Mouse (Mus musculus) intestine, postnatal 0 days (tissue): ENCODE measurements at regions not wholly inside any gene's neighbourhood (a gene's known extent, or its start where the extent isn't known, plus 50 kb on each side); places are given as distances from the start of the nearest gene placed in this dataset.

Experiments
- ATAC-seq: fragments of 200-750 bp; cut with Nextera tagmentation; 2 replicates; pipeline ENCODE4 v1.8.0; 2017; ENCODE audit warnings: mild to moderate bottlenecking, moderate TSS enrichment, moderate library complexity
- H3K27ac ChIP-seq: fragments of 300-500 bp; sonication (generic); 2 replicates; pipeline ENCODE4 v1.5.1; 2014; ENCODE audit warnings: mild to moderate bottlenecking, low read depth, low read length, moderate library complexity
- H3K27me3 ChIP-seq: fragments of 300-500 bp; sonication (generic); replicated peaks from 2 replicates; pipeline ENCODE4 v1.6.1; 2014; ENCODE audit warnings: low read length, mixed read lengths; ENCODE audit not compliant: control insufficient read depth, insufficient read depth
- H3K36me3 ChIP-seq: fragments of 300-500 bp; sonication (generic); 2 replicates; pipeline ENCODE4 v1.6.1; 2014; ENCODE audit warnings: mild to moderate bottlenecking, moderate library complexity; ENCODE audit not compliant: control insufficient read depth, insufficient read depth
- H3K4me1 ChIP-seq: fragments of 300-500 bp; sonication (generic); replicated peaks from 2 replicates; pipeline ENCODE4 v1.6.1; 2014; ENCODE audit warnings: antibody characterized with exemption, low read length, mixed read lengths; ENCODE audit not compliant: control insufficient read depth, insufficient read depth
- H3K4me2 ChIP-seq: fragments of 300-500 bp; sonication (generic); replicated peaks from 2 replicates; pipeline ENCODE4 v1.6.1; 2014; ENCODE audit warnings: low read depth, mild to moderate bottlenecking, moderate library complexity
- H3K4me3 ChIP-seq: fragments of 300-500 bp; sonication (generic); 2 replicates; pipeline ENCODE4 v1.5.1; 2014; ENCODE audit warnings: low read depth, low read length
- H3K9ac ChIP-seq: fragments of 300-500 bp; sonication (generic); 2 replicates; pipeline ENCODE4 v1.6.1; 2014; ENCODE audit warnings: mild to moderate bottlenecking, low read depth, low read length
- H3K9me3 ChIP-seq: fragments of 300-500 bp; sonication (generic); 2 replicates; pipeline ENCODE4 v1.6.1; 2016; ENCODE audit warnings: mixed run types; ENCODE audit not compliant: control insufficient read depth
- CTCF ChIP-seq: sonication (generic); IDR thresholded peaks from 2 replicates; pipeline ENCODE4 v1.5.1; 2016; ENCODE audit warnings: low read depth, mild to moderate bottlenecking, control low read depth, antibody characterized with exemption, moderate library complexity
- WGBS: fragments of 180-500 bp; shearing (Covaris S2); extraction: QIAGEN DNeasy Blood & Tissue Kit; methylation state at CpG from one replicate; pipeline ENCODE4 v1.1.7; 2014; 5-methylcytosine and 5-hydroxymethylcytosine counted together

DNA sequence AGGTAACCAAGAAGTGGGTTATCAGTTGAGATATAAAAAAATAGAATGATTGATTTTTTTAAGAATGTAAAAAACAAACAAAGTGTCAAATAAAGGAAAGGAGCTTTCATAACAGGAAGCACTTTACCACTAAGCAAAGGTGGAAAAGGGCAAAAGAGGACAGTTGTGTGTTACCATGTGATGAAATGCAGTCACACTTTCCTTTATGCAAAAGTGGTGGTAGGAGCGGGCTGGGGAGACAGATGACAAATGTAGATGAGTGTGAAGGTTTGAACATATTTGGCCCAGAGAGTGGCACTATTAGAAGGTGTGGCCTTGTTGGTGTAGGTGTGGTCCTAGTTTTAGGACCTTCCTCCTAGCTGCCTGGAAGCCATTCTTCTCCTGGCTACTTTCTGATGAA lies 222.6 kb upstream of the Adamts5 start:
- Histone ChIP-seq H3K4me3 (no peak overlapping the region), H3K9ac (no peak overlapping the region), H3K4me1 (no peaks in the 10 kb centered on the region), H3K4me2 (no peak overlapping the region), H3K36me3 (no peaks in the 10 kb centered on the region), H3K9me3 (no peaks in the 10 kb centered on the region), H3K27me3 (no peaks in the 10 kb centered on the region), H3K27ac (no peak overlapping the region)
- ATAC-seq, result no peak
- WGBS, result 50% methylated on average over 1 of the region's 1 CpGs
- no peak for TF ChIP-seq CTCF

GRCm38 (mm10) chr16:86122936-86123335 lies 221.3 kb upstream of the Adamts5 start:
- H3K4me3 ChIP-seq, result no peak overlapping the region
- WGBS, result 47% methylated on average over 1 of the region's 1 CpGs
- no peaks in the 10 kb centered on the region for H3K36me3 ChIP-seq
- H3K4me2 ChIP-seq, result no peak overlapping the region
- H3K4me1 ChIP-seq, result no peaks in the 10 kb centered on the region
- H3K27ac ChIP-seq, result no peak overlapping the region
- H3K9ac ChIP-seq, result no peak overlapping the region
- TF ChIP-seq CTCF, result no peak
- no peak for ATAC-seq
- no peaks in the 10 kb centered on the region for H3K9me3 ChIP-seq
- no peaks in the 10 kb centered on the region for H3K27me3 ChIP-seq

DNA sequence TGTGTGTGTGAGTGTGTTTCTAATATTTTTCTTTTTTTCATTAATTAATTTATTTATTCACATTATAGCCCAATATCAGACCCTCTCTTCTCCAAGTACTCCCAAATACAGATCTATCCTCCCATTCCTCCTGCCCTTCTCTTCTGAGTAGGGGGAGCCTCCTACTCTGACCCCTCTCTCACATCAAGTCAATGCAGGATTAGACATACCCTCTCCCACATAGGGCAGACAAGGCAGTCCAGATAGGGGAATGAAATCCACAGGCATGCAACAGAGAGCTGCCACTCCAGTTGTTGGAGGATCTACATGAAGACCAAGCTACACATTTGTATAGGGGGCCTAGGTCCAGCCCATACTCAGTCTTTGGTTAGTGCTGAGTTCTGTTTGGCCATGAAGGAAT lies 216.3 kb upstream of the Adamts5 start:
- Histone ChIP-seq H3K36me3 (no peaks in the 10 kb centered on the region), H3K27ac (no peak overlapping the region), H3K9me3 (no peaks in the 10 kb centered on the region), H3K9ac (no peak overlapping the region), H3K4me2 (no peak overlapping the region), H3K4me1 (no peaks in the 10 kb centered on the region), H3K27me3 (no peaks in the 10 kb centered on the region), H3K4me3 (no peak overlapping the region)
- TF ChIP-seq CTCF, result no peak
- no peak for ATAC-seq

- Histone ChIP-seq H3K4me2 (no peak overlapping the region), H3K27me3 (no peaks in the 10 kb centered on the region), H3K4me1 (no peaks in the 10 kb centered on the region), H3K4me3 (no peak overlapping the region), H3K36me3 (no peaks in the 10 kb centered on the region), H3K27ac (no peak overlapping the region), H3K9me3 (no peaks in the 10 kb centered on the region), H3K9ac (no peak overlapping the region)
- WGBS, result 73% methylated on average over 2 of the region's 2 CpGs
- TF ChIP-seq CTCF, result no peak
- ATAC-seq, result no peak
Measured at GRCm38 (mm10) chr16:86115587-86116376, 214.2 kb upstream of the Adamts5 start.

GRCm38 (mm10) chr16:86094461-86094860 lies 192.8 kb upstream of the Adamts5 start:
- Histone ChIP-seq H3K9ac (no peak overlapping the region), H3K4me3 (no peak overlapping the region), H3K27ac (no peak overlapping the region), H3K4me1 (no peaks in the 10 kb centered on the region), H3K4me2 (no peak overlapping the region), H3K36me3 (no peaks in the 10 kb centered on the region), H3K9me3 (no peaks in the 10 kb centered on the region), H3K27me3 (no peaks in the 10 kb centered on the region)
- TF ChIP-seq CTCF, result no peak
- WGBS, result 91% methylated on average over 2 of the region's 2 CpGs
- no peak for ATAC-seq

GRCm38 (mm10) chr16:86090175-86090574 lies 188.5 kb upstream of the Adamts5 start:
- Histone ChIP-seq H3K4me2 (no peak overlapping the region), H3K4me3 (no peak overlapping the region)
- WGBS, result 89% methylated on average over 6 of the region's 6 CpGs

GRCm38 (mm10) chr16:86087421-86087820 lies 185.8 kb upstream of the Adamts5 start:
- Histone ChIP-seq H3K36me3 (no peaks in the 10 kb centered on the region), H3K27me3 (no peaks in the 10 kb centered on the region), H3K4me3 (no peak overlapping the region), H3K9me3 (no peaks in the 10 kb centered on the region), H3K4me1 (no peaks in the 10 kb centered on the region), H3K27ac (no peak overlapping the region), H3K9ac (no peak overlapping the region), H3K4me2 (no peak overlapping the region)
- 78% methylated on average over 3 of the region's 3 CpGs for WGBS
- no peak for ATAC-seq
- no peak for TF ChIP-seq CTCF

More at GRCm38 (mm10) chr16:86090175-86090574, 188.5 kb upstream of the Adamts5 start:
- Histone ChIP-seq H3K4me1 (no peaks in the 10 kb centered on the region), H3K9ac (no peak overlapping the region), H3K9me3 (no peaks in the 10 kb centered on the region), H3K36me3 (no peaks in the 10 kb centered on the region), H3K27me3 (no peaks in the 10 kb centered on the region), H3K27ac (no peak overlapping the region)
- ATAC-seq, result no peak
- no peak for TF ChIP-seq CTCF
